Mouse (Mus musculus): Measurements from ENCODE around the gene Pllp. TPM values are rescaled to one million over a fixed set of nuclear protein-coding genes. Genes with fewer than 3 reads are reported as not detected.

The Pllp gene
- polyA plus RNA-seq, 1 experiment from 2014 or later: 1.4 TPM

GRCm38 (mm10) chr8:94641183-94641582 lies 54.9 kb downstream of the Pllp start:
- Histone ChIP-seq H3K4me3 (no peak overlapping the region), H3K36me3 (peaks cover 92% of the 10 kb centered on the region), H3K27ac (no peak overlapping the region), H3K27me3 (replicated peaks) (no peaks in the 10 kb centered on the region), H3K4me2 (no peak overlapping the region), H3K4me1 (0 out of 2 replicates have a peak, but pooled peaks cover 9% of the 10 kb centered on the region), H3K9ac (no peak overlapping the region), H3K9me3 (replicated peaks) (no peaks in the 10 kb centered on the region)
- 79% methylated on average over 2 of the region's 2 CpGs for WGBS (ENCODE audit: insufficient replicate concordance)
- ATAC-seq: no peak

- ATAC-seq: peak; percentile 94
- no peaks in the 10 kb centered on the region for H3K9me3 ChIP-seq (replicated peaks)
- no peak overlapping the region for H3K9ac ChIP-seq
- H3K36me3 ChIP-seq: peaks cover 80% of the 10 kb centered on the region
- peak overlapping the region; percentile 41 for H3K4me2 ChIP-seq
- H3K27ac ChIP-seq: peak overlapping the region; percentile 74
- no peaks in the 10 kb centered on the region for H3K27me3 ChIP-seq (replicated peaks)
- H3K4me3 ChIP-seq: no peak overlapping the region
- H3K4me1 ChIP-seq: peaks cover 22% of the 10 kb centered on the region
Observed at GRCm38 (mm10) chr8:94634211-94634610, 61.9 kb downstream of the Pllp start.

GRCm38 (mm10) chr8:94633564-94634194 lies 62.4 kb downstream of the Pllp start:
- H3K27me3 ChIP-seq (replicated peaks): no peaks in the 10 kb centered on the region
- H3K4me2 ChIP-seq: peak overlapping the region; percentile 41
- H3K36me3 ChIP-seq: peaks cover 78% of the 10 kb centered on the region
- H3K4me1 ChIP-seq: peaks cover 22% of the 10 kb centered on the region
- H3K4me3 ChIP-seq: no peak overlapping the region
- 28% methylated on average over 2 of the region's 2 CpGs for WGBS (ENCODE audit: insufficient replicate concordance)
- peak overlapping the region; percentile 74 for H3K27ac ChIP-seq
- peak; percentile 59; the same call in 1 of the 2 replicates for ATAC-seq
- no peaks in the 10 kb centered on the region for H3K9me3 ChIP-seq (replicated peaks)
- peak overlapping the region; percentile 22; the same call in 1 of the 2 replicates for H3K9ac ChIP-seq

Other genes starting within 250 kb of the Pllp start
- gene Cpne2, start 163.3 kb downstream of the Pllp start, polyA plus RNA-seq (2016; fragmentation: Nextera tagmentation; extraction: Ambion mirVana): 3.3 and 3.9 TPM in 2 replicates
- gene Rspry1, start 94.3 kb downstream of the Pllp start, polyA plus RNA-seq (2016; fragmentation: Nextera tagmentation; extraction: Ambion mirVana): 24.7 and 24.8 TPM in 2 replicates
- gene Fam192a, start 94.3 kb downstream of the Pllp start, polyA plus RNA-seq (2016; fragmentation: Nextera tagmentation; extraction: Ambion mirVana): 45.9 and 49.2 TPM in 2 replicates
- gene Arl2bp, start 29.7 kb downstream of the Pllp start, polyA plus RNA-seq (2016; fragmentation: Nextera tagmentation; extraction: Ambion mirVana): 42.3 and 44.9 TPM in 2 replicates
- gene Ccl22, start 49.3 kb upstream of the Pllp start, polyA plus RNA-seq (2016; fragmentation: Nextera tagmentation; extraction: Ambion mirVana): 0.07 and 0.23 TPM in 2 replicates
- 0.45 and 0.49 TPM in 2 replicates for gene Cx3cl1, start 75.7 kb upstream of the Pllp start, polyA plus RNA-seq (2016; fragmentation: Nextera tagmentation; extraction: Ambion mirVana)
- 0.36 TPM in 1 of 2 replicates, not detected in the other for gene Ccl17, start 114.2 kb upstream of the Pllp start, polyA plus RNA-seq (2016; fragmentation: Nextera tagmentation; extraction: Ambion mirVana)
- 55.1 and 57.2 TPM in 2 replicates for gene Coq9, start 142.0 kb upstream of the Pllp start, polyA plus RNA-seq (2016; fragmentation: Nextera tagmentation; extraction: Ambion mirVana)
- 80.9 and 83.4 TPM in 2 replicates for gene Ciapin1, start 142.1 kb upstream of the Pllp start, polyA plus RNA-seq (2016; fragmentation: Nextera tagmentation; extraction: Ambion mirVana)
- gene Polr2c, start 161.2 kb upstream of the Pllp start, polyA plus RNA-seq (2016; fragmentation: Nextera tagmentation; extraction: Ambion mirVana): 107 and 112 TPM in 2 replicates
- 13.8 and 14.6 TPM in 2 replicates for gene Dok4, start 180.1 kb upstream of the Pllp start, polyA plus RNA-seq (2016; fragmentation: Nextera tagmentation; extraction: Ambion mirVana)
- gene Ccdc102a, start 221.8 kb upstream of the Pllp start, polyA plus RNA-seq (2016; fragmentation: Nextera tagmentation; extraction: Ambion mirVana): 9.1 and 10.0 TPM in 2 replicates
- gene Adgrg5, start 227.4 kb upstream of the Pllp start, polyA plus RNA-seq (2016; fragmentation: Nextera tagmentation; extraction: Ambion mirVana): 0.90 and 0.91 TPM in 2 replicates